ENCODE assay signal across 17 mouse cellular contexts in genomic region chr15:15716694-15717093, GRCm38 (mm10).
"Had no signal": no experiment of that assay in that cellular context is flagged by ENCODE, and none has a peak within 500 bp of the region (broad histone marks: within the 10 kb centered on the region; RNA-seq: fewer than 3 reads in every experiment).

No protein-coding gene starts in this region.

- DNase-seq: lung, adult 2 months; lung, postnatal 14 days; lung, postnatal 36 days; right cerebral cortex, postnatal 14 days; thymus, adult 18-20 months; thymus, postnatal 14 days; thymus, postnatal 36 days had no signal

- H3K27ac ChIP-seq: lung, embryonic 15.5 days; macrophage; midbrain, embryonic 13.5 days; midbrain, embryonic 15.5 days; neural tube, embryonic 12.5 days; stomach, embryonic 15.5 days; stomach, postnatal 0 days had no signal

- H3K9ac ChIP-seq: lung, embryonic 15.5 days; midbrain, embryonic 13.5 days; midbrain, embryonic 15.5 days; neural tube, embryonic 12.5 days; stomach, embryonic 15.5 days had no signal

- ATAC-seq: lung, postnatal 0 days; midbrain, embryonic 13.5 days; midbrain, embryonic 15.5 days had no signal

- H3K9me3 ChIP-seq: lung, embryonic 15.5 days; megakaryocyte, embryonic 14.5 days; midbrain, embryonic 13.5 days; midbrain, embryonic 15.5 days; neural tube, embryonic 12.5 days; stomach, embryonic 15.5 days had no signal

- H3K27me3 ChIP-seq: lung, embryonic 15.5 days; megakaryocyte, embryonic 14.5 days; midbrain, embryonic 13.5 days; midbrain, embryonic 15.5 days; neural tube, embryonic 12.5 days; stomach, embryonic 15.5 days had no signal

- H3K4me2 ChIP-seq: lung, embryonic 15.5 days; midbrain, embryonic 11.5 days; midbrain, embryonic 13.5 days; midbrain, embryonic 15.5 days; neural tube, embryonic 12.5 days; stomach, embryonic 15.5 days had no signal

- H3K36me3 ChIP-seq: lung, embryonic 15.5 days; midbrain, embryonic 13.5 days; midbrain, embryonic 15.5 days; neural tube, embryonic 12.5 days; stomach, embryonic 15.5 days had no signal

- H3K4me1 ChIP-seq: lung, embryonic 15.5 days; megakaryocyte, embryonic 14.5 days; midbrain, embryonic 13.5 days; midbrain, embryonic 15.5 days; neural tube, embryonic 12.5 days; stomach, embryonic 15.5 days had no signal

- H3K4me3 ChIP-seq: lung, embryonic 15.5 days; megakaryocyte, embryonic 14.5 days; midbrain, embryonic 13.5 days; midbrain, embryonic 15.5 days; neural tube, embryonic 12.5 days; stomach, embryonic 15.5 days had no signal
